In genomic region chr2:41636481-41636880, GRCm38 (mm10) we compare ENCODE assay signal across 24 mouse cellular contexts.
A peak's percentile ranks its signal among the peaks of the same experiment; 100 is the strongest.
DNase-seq lines count a peak whose midpoint lies in the region; ATAC-seq and TF ChIP-seq lines count a peak whose summit lies in the region.
"Had no signal": no experiment of that assay in that cellular context is flagged by ENCODE, and none has a peak within 500 bp of the region (broad histone marks: within the 10 kb centered on the region; RNA-seq: fewer than 3 reads in every experiment).

No protein-coding gene starts in this region.

- no peak for TF ChIP-seq POLR2A in cerebellum, adult 2 months (IDR thresholded peaks at IDR 0.05; ENCODE audit: borderline replicate concordance, insufficient read depth, low read length)

- H3K4me1 ChIP-seq in cerebellum, adult 2 months (ENCODE audit: control insufficient read depth, insufficient read depth, low read length): no peaks in the 10 kb centered on the region; the same call in 1 of the 2 replicates
- H3K4me1 ChIP-seq: embryonic facial prominence, embryonic 10.5 days; embryonic facial prominence, embryonic 13.5 days; forebrain, embryonic 12.5 days; forebrain, embryonic 15.5 days; heart, embryonic 10.5 days; heart, embryonic 13.5 days; hindbrain, embryonic 12.5 days; hindbrain, embryonic 15.5 days had no signal

- no peaks in the 10 kb centered on the region for H3K27me3 ChIP-seq in cerebellum, adult 2 months (ENCODE audit: control insufficient read depth, insufficient read depth, low read length)
- H3K27me3 ChIP-seq: embryonic facial prominence, embryonic 13.5 days; forebrain, embryonic 12.5 days; forebrain, embryonic 15.5 days; heart, embryonic 13.5 days; hindbrain, embryonic 12.5 days; hindbrain, embryonic 15.5 days had no signal

- ATAC-seq in megakaryocyte-erythroid progenitor cell, adult 5-6 weeks (replicated peaks; ENCODE audit: low FRiP score, low TSS enrichment, poor library complexity, severe bottlenecking): no peak
- ATAC-seq: CD4-positive, CD25-positive, alpha-beta regulatory T cell, adult 4 months; forebrain, embryonic 15.5 days; intestine, postnatal 0 days had no signal

- WGBS in cerebellum, adult 2 months: 17% methylated on average over 3 of the region's 3 CpGs

- H3K27ac ChIP-seq in cerebellum, adult 2 months (ENCODE audit: insufficient read depth, low read length): no peak overlapping the region
- H3K27ac ChIP-seq: embryonic facial prominence, embryonic 10.5 days; embryonic facial prominence, embryonic 13.5 days; forebrain, embryonic 12.5 days; forebrain, embryonic 15.5 days; heart, adult 2 months; heart, embryonic 10.5 days; heart, embryonic 13.5 days; hindbrain, embryonic 12.5 days; hindbrain, embryonic 15.5 days had no signal

- no peak overlapping the region for H3K4me3 ChIP-seq in cerebellum, adult 2 months (replicated peaks; ENCODE audit: insufficient read depth, low read depth, low read length)
- H3K4me3 ChIP-seq: embryonic facial prominence, embryonic 10.5 days; embryonic facial prominence, embryonic 13.5 days; erythroblast, embryonic 14.5 days; forebrain, embryonic 12.5 days; forebrain, embryonic 15.5 days; heart, adult 2 months; heart, embryonic 10.5 days; heart, embryonic 13.5 days; hindbrain, embryonic 12.5 days; hindbrain, embryonic 15.5 days had no signal

- peak; percentile 53 for DNase-seq in brain, adult 2 months (ENCODE audit: low read depth, low spot score)
- peak; percentile 17 to 74 for DNase-seq in cerebellum, adult 2 months
- DNase-seq in cerebellum, adult 9-11 months: peak; percentile 17
- DNase-seq in cerebellum, postnatal 25 days: peak; percentile 19 to 25
- no peak for DNase-seq in thymus, postnatal 4 days
- DNase-seq: adrenal gland, adult 8-10 months; adrenal gland, postnatal 25 days; embryo, embryonic 11 days; gastrocnemius, postnatal 10 days; gastrocnemius, postnatal 36 days; heart, adult 2 months; kidney, adult 2 months had no signal

- TF ChIP-seq CTCF in cerebellum, adult 2 months (IDR thresholded peaks at IDR 0.05; ENCODE audit: borderline replicate concordance, insufficient read depth, low read depth, low read length): no peak
